Mouse (Mus musculus): Measurements from ENCODE around the gene Bach2. TPM values are rescaled to one million over a fixed set of nuclear protein-coding genes. Genes with fewer than 3 reads are reported as not detected.

Gene Bach2
- polyA plus RNA-seq, 1 experiment from 2014 or later: 27.4 TPM

DNA sequence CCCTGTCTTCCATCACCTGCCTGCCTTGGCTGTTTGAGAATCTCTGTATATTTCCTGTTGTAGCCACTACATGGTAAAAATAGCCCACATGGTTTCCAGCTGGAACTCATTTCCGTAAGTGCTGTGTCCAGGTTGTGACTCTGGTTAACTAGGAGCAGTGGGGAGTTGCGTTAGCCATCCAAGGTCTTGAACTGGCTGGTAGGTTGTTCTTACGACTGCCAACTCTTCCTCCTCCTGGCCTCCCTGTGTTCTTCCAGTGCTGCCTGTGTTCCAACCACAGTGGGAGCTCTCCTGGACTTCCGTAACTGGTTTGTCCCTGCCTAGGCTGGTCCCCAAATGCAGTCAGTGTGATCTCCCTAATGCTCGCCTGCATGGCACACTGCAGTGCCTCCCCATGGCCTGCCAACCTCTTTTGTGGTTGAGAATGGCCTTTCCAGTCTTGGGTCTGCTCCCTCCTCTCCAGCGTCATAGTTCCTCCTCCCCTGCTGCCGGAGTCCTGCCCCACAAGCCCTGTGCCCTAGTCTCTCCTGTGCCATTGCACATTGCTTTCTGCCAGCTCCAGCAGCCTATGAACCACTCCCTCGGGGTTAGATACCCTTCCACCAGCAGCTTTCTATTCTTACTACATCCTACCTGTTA is 298.4 kb downstream of the Bach2 start:
- no peak overlapping the region for H3K4me3 ChIP-seq
- ATAC-seq (ENCODE audit: low FRiP score, low read depth): peak; percentile 28; the same call in 1 of the 2 replicates
- WGBS: 63% methylated on average over 8 of the region's 8 CpGs
- H3K9me3 ChIP-seq: no peaks in the 10 kb centered on the region
- 0 out of 2 replicates have a peak overlapping the region, but pooled peaks have one; percentile 44 for H3K27ac ChIP-seq (replicated peaks)
- no peaks in the 10 kb centered on the region for H3K27me3 ChIP-seq
- no peak overlapping the region for H3K4me2 ChIP-seq
- no peak overlapping the region for H3K9ac ChIP-seq
- H3K36me3 ChIP-seq: no peaks in the 10 kb centered on the region
- peaks cover 43% of the 10 kb centered on the region for H3K4me1 ChIP-seq (replicated peaks)

DNA sequence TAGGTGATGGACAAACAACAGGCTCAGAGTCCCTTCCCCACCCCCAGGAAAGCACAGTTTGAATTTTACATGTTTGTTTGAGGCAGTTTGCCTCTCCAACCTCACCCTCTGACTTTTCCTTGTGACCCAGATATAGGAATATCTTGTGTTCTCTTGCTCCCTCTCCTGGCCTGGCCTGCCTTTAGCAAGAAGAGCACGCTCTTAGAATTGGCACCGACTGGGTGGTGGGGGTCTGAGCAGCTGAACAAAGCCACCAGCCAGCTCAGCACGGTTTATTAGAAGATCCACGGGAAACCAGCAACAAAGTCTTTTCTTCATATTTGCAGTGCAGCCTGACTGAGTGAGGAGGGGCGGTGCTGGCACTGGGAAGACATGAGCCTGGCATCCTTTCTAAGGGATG is 299.5 kb downstream of the Bach2 start:
- Histone ChIP-seq H3K36me3 (no peaks in the 10 kb centered on the region), H3K4me1 (replicated peaks) (peaks cover 32% of the 10 kb centered on the region), H3K4me2 (no peak overlapping the region), H3K4me3 (no peak overlapping the region), H3K27me3 (no peaks in the 10 kb centered on the region), H3K27ac (replicated peaks) (peak overlapping the region; percentile 59), H3K9me3 (no peaks in the 10 kb centered on the region), H3K9ac (no peak overlapping the region)
- peak; percentile 86 for ATAC-seq (ENCODE audit: low FRiP score, low read depth)
- WGBS: 7% methylated on average over 5 of the region's 5 CpGs

DNA sequence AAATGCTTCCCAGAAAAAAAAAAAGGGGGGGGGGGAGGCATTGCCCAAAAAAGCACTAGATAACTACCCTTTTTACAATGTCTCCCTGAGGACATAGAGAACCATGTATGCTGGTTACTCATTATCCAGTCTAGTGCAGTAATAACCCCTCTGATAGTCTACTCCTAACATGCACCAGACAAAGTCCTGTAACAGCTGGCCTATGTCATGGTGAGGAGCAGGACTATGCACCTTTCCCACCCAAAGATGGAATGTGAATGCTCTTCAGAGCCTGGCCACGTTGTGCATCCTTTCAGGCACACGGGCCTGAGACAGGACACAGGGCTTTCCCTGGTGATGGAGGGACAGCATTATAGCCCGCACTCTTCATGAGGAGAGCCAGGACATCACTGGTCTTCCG is 299.9 kb downstream of the Bach2 start:
- WGBS: 67% methylated on average over 4 of the region's 4 CpGs
- Histone ChIP-seq H3K27ac (replicated peaks) (peak overlapping the region; percentile 59), H3K9me3 (no peaks in the 10 kb centered on the region), H3K36me3 (no peaks in the 10 kb centered on the region), H3K4me2 (no peak overlapping the region), H3K27me3 (no peaks in the 10 kb centered on the region), H3K4me3 (no peak overlapping the region), H3K4me1 (replicated peaks) (peaks cover 28% of the 10 kb centered on the region), H3K9ac (no peak overlapping the region)
- peak; percentile 40 for ATAC-seq (ENCODE audit: low FRiP score, low read depth)

DNA sequence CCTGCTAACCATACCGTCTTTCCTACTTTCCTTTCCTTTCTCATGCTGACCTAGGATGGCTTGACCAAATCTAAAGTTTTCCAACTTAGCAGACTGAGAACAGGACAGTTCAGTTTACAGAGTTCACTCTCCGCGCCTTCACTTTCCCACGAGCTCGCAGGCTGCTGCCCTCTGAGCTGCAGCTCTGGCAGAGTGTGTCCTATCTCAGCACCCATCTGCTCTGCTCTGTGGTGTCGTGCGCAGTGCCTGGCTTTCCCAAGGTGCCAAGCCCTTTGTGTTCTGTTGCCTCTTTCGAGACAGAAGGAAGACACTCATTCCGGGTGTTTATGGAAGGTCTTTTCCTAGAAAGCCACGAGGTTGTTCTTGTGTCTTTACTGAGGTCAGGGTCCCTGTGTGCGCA is 300.4 kb downstream of the Bach2 start:
- 71% methylated on average over 11 of the region's 11 CpGs for WGBS
- H3K9ac ChIP-seq: no peak overlapping the region
- ATAC-seq (ENCODE audit: low FRiP score, low read depth): no peak
- no peak overlapping the region for H3K4me3 ChIP-seq
- no peaks in the 10 kb centered on the region for H3K27me3 ChIP-seq
- H3K4me2 ChIP-seq: no peak overlapping the region
- H3K27ac ChIP-seq (replicated peaks): peak overlapping the region; percentile 59; the same call in 1 of the 2 replicates
- no peaks in the 10 kb centered on the region for H3K36me3 ChIP-seq
- H3K4me1 ChIP-seq (replicated peaks): peaks cover 23% of the 10 kb centered on the region
- H3K9me3 ChIP-seq: no peaks in the 10 kb centered on the region

DNA sequence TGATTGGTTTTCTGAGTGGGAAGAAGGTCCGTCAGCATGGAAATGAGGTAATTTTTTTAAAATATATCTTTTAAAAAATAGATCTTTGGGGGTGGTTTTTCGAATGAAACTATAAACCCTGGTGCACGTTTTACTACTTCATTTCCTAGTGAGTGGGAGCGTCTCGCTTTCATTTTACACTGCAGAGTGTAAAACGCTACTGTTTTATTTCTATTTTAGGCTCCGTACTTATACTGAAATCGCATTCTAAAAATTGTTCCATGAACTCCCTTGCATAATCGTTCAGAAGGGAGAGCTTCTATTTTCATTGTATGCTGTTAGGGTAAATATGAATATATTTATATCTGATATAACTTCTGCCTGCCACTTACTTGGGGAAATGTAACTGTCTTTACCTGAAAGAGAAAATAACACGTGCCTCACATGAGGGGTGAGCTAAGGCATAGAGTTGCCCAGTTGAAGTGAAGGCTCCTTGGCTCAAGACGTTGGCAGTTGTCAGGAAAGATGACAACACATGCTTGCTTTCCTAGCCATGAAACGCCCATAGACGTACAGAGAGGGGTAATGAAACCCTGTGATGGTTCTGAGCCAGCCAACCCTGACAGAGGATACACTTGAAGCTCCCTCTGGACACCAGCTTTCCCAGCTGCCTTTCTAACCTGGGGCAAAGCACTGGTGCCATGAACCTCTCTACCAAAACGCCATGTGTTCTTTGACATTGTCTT is 306.4 kb downstream of the Bach2 start:
- ATAC-seq (ENCODE audit: low FRiP score, low read depth): no peak
- no peaks in the 10 kb centered on the region for H3K9me3 ChIP-seq
- 87% methylated on average over 14 of the region's 14 CpGs for WGBS
- no peaks in the 10 kb centered on the region for H3K4me1 ChIP-seq (replicated peaks)
- no peaks in the 10 kb centered on the region for H3K27me3 ChIP-seq
- no peak overlapping the region for H3K4me2 ChIP-seq
- no peak overlapping the region for H3K4me3 ChIP-seq
- H3K27ac ChIP-seq (replicated peaks): no peak overlapping the region
- H3K36me3 ChIP-seq: no peaks in the 10 kb centered on the region
- no peak overlapping the region for H3K9ac ChIP-seq

DNA sequence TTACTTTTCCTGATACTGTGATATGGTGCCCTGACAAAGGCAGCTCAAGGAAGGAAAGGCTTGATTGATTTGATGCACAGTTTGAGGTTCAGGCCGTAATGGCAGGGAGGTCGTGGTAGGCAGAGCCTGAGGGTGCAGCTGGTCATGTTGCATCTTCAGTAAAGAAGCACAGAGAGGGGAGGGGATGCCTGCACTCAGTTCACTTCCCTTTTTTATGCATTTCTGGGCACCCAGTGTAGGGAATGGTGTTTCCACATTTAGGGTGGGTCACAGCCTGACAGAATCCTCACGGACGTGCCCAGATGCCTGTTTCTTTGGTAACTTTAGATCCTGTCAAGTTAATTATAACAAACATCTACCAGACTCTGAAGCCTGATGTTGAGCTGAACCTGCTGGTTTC is 306.9 kb downstream of the Bach2 start:
- Histone ChIP-seq H3K9me3 (no peaks in the 10 kb centered on the region), H3K9ac (no peak overlapping the region), H3K4me2 (no peak overlapping the region), H3K27ac (replicated peaks) (no peak overlapping the region), H3K4me1 (replicated peaks) (no peaks in the 10 kb centered on the region), H3K36me3 (no peaks in the 10 kb centered on the region), H3K27me3 (no peaks in the 10 kb centered on the region), H3K4me3 (no peak overlapping the region)
- 85% methylated on average over 4 of the region's 4 CpGs for WGBS
- ATAC-seq (ENCODE audit: low FRiP score, low read depth): no peak

DNA sequence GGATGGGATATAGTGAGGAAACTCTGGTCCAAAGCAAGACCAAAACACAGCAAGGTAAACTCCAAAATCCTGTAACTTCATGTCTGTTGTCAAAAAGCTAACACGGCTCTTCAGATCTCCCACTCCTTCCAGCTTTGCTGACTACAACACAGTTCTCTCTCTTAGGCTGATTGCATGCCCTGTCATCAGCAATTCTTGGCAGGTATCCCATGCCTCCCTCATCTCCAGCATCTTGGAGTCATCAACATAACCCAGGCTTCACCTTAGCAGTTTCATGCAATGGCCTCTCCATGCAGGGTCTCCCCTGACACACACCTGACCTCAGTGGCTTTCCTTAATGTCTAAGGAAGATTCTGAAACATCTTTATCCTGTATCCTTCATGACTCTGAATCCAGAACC is 310.5 kb downstream of the Bach2 start:
- Histone ChIP-seq H3K9ac (no peak overlapping the region), H3K27me3 (no peaks in the 10 kb centered on the region), H3K4me1 (replicated peaks) (no peaks in the 10 kb centered on the region), H3K36me3 (no peaks in the 10 kb centered on the region), H3K4me3 (no peak overlapping the region), H3K4me2 (no peak overlapping the region), H3K27ac (replicated peaks) (no peak overlapping the region), H3K9me3 (no peaks in the 10 kb centered on the region)
- 91% methylated on average over 1 of the region's 1 CpGs for WGBS
- ATAC-seq (ENCODE audit: low FRiP score, low read depth): no peak

DNA sequence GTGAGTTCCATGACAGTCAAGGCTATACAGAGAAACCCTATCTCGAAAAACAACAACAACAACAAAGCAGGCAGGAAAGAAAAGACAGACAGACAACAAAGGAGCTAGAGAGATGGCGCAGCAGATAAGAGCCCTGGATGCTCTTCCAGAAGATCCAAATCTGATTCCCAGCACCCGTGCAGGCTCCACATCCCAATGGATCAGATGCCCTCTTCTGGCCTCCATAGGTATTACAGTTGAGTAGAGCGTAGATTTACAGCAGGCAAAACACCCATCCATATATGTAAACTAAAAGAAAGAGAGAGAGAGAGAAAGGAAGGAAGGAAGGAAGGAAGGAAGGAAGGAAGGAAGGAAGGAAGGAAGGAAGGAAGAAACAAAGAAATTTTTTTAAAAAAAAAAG is 312.7 kb downstream of the Bach2 start:
- Histone ChIP-seq H3K4me2 (no peak overlapping the region), H3K4me1 (replicated peaks) (no peaks in the 10 kb centered on the region), H3K27ac (replicated peaks) (no peak overlapping the region), H3K9ac (no peak overlapping the region), H3K36me3 (no peaks in the 10 kb centered on the region), H3K27me3 (no peaks in the 10 kb centered on the region), H3K9me3 (no peaks in the 10 kb centered on the region), H3K4me3 (no peak overlapping the region)
- no peak for ATAC-seq (ENCODE audit: low FRiP score, low read depth)
- WGBS: 53% methylated on average over 4 of the region's 4 CpGs

DNA sequence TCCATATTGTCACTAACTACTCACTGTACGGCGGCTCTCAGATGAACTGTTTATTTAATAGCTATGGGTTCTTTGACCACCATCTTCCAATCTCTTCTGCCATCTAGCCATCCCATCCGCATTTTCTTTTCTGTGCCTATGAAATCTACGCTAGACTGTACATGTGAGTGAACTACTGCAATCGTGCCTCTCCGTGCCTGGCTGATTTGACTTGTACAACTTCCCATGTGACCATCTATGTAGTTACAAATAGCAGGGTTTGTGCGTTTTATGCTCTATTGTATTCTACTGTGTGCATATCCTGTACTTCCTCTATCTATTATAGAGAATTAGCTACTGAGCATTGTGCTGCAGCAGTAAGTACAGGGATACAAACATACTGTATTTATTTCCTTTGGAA is 316.9 kb downstream of the Bach2 start:
- H3K27ac ChIP-seq (replicated peaks): no peak overlapping the region
- ATAC-seq (ENCODE audit: low FRiP score, low read depth): no peak
- H3K27me3 ChIP-seq: no peaks in the 10 kb centered on the region
- H3K4me1 ChIP-seq (replicated peaks): 0 out of 2 replicates have a peak, but pooled peaks cover 4% of the 10 kb centered on the region
- no peak overlapping the region for H3K4me2 ChIP-seq
- H3K9me3 ChIP-seq: no peaks in the 10 kb centered on the region
- no peak overlapping the region for H3K9ac ChIP-seq
- H3K4me3 ChIP-seq: no peak overlapping the region
- H3K36me3 ChIP-seq: no peaks in the 10 kb centered on the region
- WGBS: 82% methylated on average over 7 of the region's 7 CpGs

DNA sequence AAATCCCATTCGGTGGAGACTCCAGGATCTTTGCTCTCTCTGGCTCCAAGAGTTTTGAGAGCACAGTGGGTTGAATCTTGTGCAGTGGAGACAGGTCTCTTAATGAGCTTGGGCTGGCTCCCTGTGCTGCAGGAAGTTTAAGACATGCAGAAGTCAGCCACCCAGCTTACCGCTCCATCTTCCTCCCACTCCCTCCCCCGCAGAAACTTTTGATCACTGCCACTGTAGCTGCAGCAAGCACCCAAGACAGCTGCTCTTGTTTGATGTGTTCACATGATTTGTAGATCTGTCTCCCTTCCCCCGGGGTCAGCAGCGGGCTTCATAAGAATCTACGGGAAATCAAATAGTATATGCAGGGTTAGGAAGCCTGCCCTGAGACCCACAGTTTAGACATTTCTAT is 321.6 kb downstream of the Bach2 start:
- ATAC-seq (ENCODE audit: low FRiP score, low read depth): no peak
- Histone ChIP-seq H3K4me2 (no peak overlapping the region), H3K36me3 (peaks cover 21% of the 10 kb centered on the region; the same call in 1 of the 2 replicates), H3K27me3 (no peaks in the 10 kb centered on the region), H3K9ac (no peak overlapping the region), H3K9me3 (no peaks in the 10 kb centered on the region), H3K4me1 (replicated peaks) (peaks cover 16% of the 10 kb centered on the region), H3K4me3 (no peak overlapping the region), H3K27ac (replicated peaks) (0 out of 2 replicates have a peak overlapping the region, but pooled peaks have one; percentile 77)
- 36% methylated on average over 6 of the region's 6 CpGs for WGBS

DNA sequence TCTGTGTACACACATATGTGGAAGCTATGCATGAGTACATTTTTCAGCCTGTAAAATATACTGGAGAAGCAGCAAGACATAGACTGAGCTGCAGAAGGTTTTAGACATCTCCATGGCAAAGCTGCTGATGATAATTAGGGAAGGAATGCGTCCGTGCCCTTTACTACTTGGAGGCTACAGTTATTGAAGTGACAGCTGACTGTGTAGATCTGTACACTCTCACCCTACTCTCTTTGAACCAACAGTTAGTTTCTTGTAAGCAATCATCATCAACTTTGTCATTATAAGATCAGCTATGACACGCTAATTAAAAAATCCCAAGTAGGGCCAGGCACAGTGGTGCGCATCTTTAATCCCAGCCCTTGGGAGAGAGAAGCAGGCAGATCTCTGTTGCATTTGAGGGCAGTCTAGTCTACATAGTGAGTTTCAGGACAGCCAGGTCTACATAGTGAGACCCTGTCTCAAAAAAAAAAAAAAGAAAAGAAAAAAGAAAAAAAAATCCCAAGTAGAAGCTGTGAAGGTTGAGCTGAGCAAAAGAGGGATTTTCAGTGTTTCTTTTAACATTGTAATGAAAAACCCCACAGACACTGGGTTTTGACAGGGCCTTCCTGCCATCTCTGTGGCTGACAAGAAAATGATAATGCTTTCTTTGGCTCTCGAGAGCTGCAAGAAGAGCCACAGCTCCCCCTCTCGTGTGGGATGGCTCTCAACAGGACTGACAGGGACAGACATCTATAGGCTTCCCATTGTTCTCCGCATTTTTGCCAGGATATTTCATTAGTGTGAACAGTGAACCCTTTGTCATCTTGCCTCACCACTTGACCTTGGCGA is 322.3 kb downstream of the Bach2 start:
- WGBS: 30% methylated on average over 8 of the region's 8 CpGs
- ATAC-seq (ENCODE audit: low FRiP score, low read depth): peak; percentile 46; the same call in 1 of the 2 replicates
- H3K4me2 ChIP-seq: peak overlapping the region; percentile 15; the same call in 1 of the 2 replicates
- peaks cover 16% of the 10 kb centered on the region for H3K4me1 ChIP-seq (replicated peaks)
- no peak overlapping the region for H3K4me3 ChIP-seq
- H3K36me3 ChIP-seq: peaks cover 21% of the 10 kb centered on the region; the same call in 1 of the 2 replicates
- H3K27me3 ChIP-seq: no peaks in the 10 kb centered on the region
- no peaks in the 10 kb centered on the region for H3K9me3 ChIP-seq
- peak overlapping the region; percentile 77 for H3K27ac ChIP-seq (replicated peaks)
- H3K9ac ChIP-seq: no peak overlapping the region
